In the genomic region with DNA sequence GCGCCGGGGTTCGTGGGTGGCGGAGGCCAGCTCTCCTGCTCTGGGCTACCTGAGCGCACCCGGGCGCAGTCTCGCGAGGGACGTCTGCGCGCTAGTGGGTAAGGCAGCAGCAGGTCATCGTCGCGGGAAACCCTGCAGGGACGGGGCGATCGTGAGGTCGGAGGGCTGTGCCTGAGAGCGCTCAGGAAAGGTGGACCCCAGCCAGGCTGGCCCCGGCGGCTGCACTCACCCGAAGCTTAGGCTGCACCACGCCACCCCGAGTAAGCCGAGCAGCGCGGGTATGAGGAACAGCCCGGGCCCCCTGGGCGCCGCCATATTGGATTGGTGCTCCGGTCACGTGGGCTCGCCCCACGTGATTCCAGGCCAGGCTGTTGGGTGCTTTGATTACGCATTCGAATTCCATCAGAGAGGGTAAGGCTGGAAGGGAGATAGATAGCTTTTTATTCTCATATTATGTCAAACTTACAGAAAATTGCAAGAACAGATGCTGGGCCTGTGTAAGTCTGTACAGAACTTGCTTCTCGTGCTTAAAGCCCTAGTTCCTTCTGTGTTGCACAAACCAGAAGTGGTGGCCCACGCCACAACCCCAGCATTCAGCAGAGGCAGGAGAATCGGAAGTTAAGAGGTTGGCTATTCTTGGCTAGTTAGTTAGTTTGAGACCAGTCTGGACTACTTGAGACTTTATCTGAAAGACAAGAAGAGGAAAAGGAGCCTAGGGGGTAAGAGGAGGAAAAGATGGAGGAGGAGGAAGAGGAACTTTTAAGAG, we compare ENCODE assay signal across 8 mouse cellular contexts. TPM values are rescaled to one million over a fixed set of nuclear protein-coding genes. Genes with fewer than 3 reads are reported as not detected.
DNase-seq lines count a peak whose midpoint lies in the region; ATAC-seq lines count a peak whose summit lies in the region.

Gene Nagpa, minus strand, starts transcription at position 345 of the 766 bp plus-strand sequence.

- H3K9me3 ChIP-seq in hindbrain, embryonic 14.5 days (ENCODE audit: control insufficient read depth, low read length) = no peaks in the 10 kb centered on the region

- H3K36me3 ChIP-seq in hindbrain, embryonic 14.5 days (replicated peaks; ENCODE audit: control insufficient read depth, insufficient read depth) = peaks cover 8% of the 10 kb centered on the region; the same call in 1 of the 2 replicates

- 0 out of 2 replicates have a peak, but pooled peaks cover 9% of the 10 kb centered on the region for H3K4me1 ChIP-seq in hindbrain, embryonic 14.5 days (replicated peaks; ENCODE audit: control insufficient read depth, insufficient read depth, low read length)

- WGBS in hindbrain, embryonic 14.5 days = 4% methylated on average over 40 of the region's 40 CpGs

- H3K27ac ChIP-seq in hindbrain, embryonic 14.5 days = no peak within 1 kb of the TSS

- H3K9ac ChIP-seq in hindbrain, embryonic 14.5 days = peak within 1 kb of the TSS; percentile 64

- no peaks in the 10 kb centered on the region for H3K27me3 ChIP-seq in hindbrain, embryonic 14.5 days (ENCODE audit: control insufficient read depth, insufficient read depth, low read length)

- peak within 1 kb of the TSS; percentile 82 for H3K4me2 ChIP-seq in hindbrain, embryonic 14.5 days (replicated peaks)

- peak; percentile 89 for ATAC-seq in hindbrain, embryonic 14.5 days (ENCODE audit: low FRiP score)

- peak within 1 kb of the TSS; percentile 72 for H3K4me3 ChIP-seq in hindbrain, embryonic 14.5 days (replicated peaks; ENCODE audit: low read length)

- peak; percentile 70 for DNase-seq in WW6 (ENCODE audit: low read depth, low spot score)
- DNase-seq in cerebellum, postnatal 36 days = peak; percentile 77 to 81
- peak; percentile 69 to 85 for DNase-seq in frontal cortex, postnatal 36 days (ENCODE audit: low spot score in 2 of 2)
- peak; percentile 88 for DNase-seq in hindbrain, embryonic 14.5 days (ENCODE audit: low spot score)
- DNase-seq in layer of hippocampus, postnatal 25 days (ENCODE audit: extremely low spot score in 1 of 2, low spot score in 1 of 2) = peak; percentile 69 to 71
- DNase-seq in lung, postnatal 14 days = peak; percentile 77
- peak; percentile 85 for DNase-seq in retina, adult 2 months (ENCODE audit: low read depth, low spot score)
- peak; percentile 73 to 75 for DNase-seq in thymus, postnatal 36 days

RNA-seq across cellular contexts. Expression of gene Nagpa, which starts in this region (rescaled TPM):
- 11.9 TPM in 2 replicates for polyA plus RNA-seq in hindbrain, embryonic 14.5 days (2014; fragmentation: Nextera tagmentation; extraction: Ambion mirVana)
- 10 to 100 TPM in 1 of 2 experiments, 1 to 10 TPM in 1; 9.7 to 12.9 TPM for total RNA-seq in layer of hippocampus, postnatal 25 days (2021)
